Mouse (Mus musculus) fibroblast of lung, adult 2 months (primary cell): ENCODE measurements around the gene 9330159F19Rik.

ENCODE experiments used
- DNase-seq: peaks from one replicate; pipeline ENCODE4 v3.0.0-alpha.2; 2011; ENCODE audit warnings: low read depth

The 9330159F19Rik gene

GRCm38 (mm10) chr10:29211453-29211852 lies at the start of gene 9330159F19Rik:
Gene 9330159F19Rik, plus strand, starts transcription at chr10:29211606.
- DNase-seq, result no peak

DNA sequence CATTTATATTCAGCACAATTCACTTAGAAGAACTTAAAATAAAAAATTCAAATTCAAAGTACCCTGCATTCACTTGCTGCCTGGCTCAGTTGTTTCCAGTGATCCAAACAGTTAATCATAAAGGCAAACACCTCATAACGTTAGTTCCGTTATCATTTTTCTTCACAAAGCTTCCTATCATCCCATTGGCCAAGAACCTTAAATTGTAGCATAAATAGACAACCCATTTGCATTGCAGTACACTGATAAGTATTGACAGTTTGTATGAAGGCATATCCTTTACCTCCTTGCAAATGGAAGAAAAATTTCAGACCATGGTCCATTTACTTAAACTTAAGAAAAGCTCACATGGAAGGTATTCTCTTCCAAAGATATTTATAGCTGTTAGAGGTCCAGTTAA lies 49.7 kb upstream of the 9330159F19Rik start:
- no peak for DNase-seq

DNA sequence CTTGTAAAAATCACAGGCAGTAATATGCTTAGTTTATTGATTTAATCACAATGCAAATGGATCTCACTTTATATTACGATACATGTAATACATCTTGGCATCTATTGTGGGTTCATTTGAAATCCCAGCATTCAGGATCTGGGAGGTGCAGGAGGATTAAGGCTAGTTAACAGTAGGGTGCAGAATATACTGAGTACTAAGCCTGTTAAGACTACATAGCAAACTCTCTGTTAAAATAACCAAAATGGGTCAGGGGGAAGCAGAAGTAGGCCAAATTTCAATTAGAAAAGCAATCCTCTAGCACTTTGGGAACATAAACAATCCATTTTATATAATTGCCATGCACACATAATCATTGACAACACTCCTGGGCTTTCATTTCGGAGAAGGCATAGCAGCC lies 37.6 kb upstream of the 9330159F19Rik start:
- no peak for DNase-seq

GRCm38 (mm10) chr10:29175656-29176055 lies 35.8 kb upstream of the 9330159F19Rik start:
- no peak for DNase-seq

- no peak for DNase-seq
These were observed 34.5 kb upstream of the 9330159F19Rik start for GRCm38 (mm10) chr10:29176881-29177280.

DNA sequence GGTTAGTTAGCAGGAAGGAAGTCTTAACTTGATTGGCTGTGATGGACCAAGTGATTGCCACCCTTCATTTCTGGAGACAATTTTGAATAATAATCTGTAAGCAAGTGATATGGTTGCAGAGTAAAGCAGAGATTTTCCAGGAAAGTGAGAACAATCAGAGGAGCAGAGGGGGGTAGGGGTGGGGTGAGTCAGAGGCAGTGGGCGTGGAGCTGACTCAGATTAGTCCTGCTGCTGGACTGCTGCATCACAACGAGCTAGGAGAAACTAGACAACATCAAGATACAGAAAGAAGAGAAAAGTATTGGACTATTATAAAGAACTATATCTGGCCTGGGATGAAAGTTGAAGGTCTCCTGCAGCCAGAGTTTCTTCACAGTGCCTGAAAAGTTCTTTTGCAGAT lies 33.4 kb upstream of the 9330159F19Rik start:
- DNase-seq, result no peak

- no peak for DNase-seq
These were observed 31.2 kb upstream of the 9330159F19Rik start for GRCm38 (mm10) chr10:29180210-29180609.

GRCm38 (mm10) chr10:29181046-29181445 lies 30.4 kb upstream of the 9330159F19Rik start:
- no peak for DNase-seq

- no peak for DNase-seq
These were observed 17.6 kb upstream of the 9330159F19Rik start for GRCm38 (mm10) chr10:29193769-29194168.

DNA sequence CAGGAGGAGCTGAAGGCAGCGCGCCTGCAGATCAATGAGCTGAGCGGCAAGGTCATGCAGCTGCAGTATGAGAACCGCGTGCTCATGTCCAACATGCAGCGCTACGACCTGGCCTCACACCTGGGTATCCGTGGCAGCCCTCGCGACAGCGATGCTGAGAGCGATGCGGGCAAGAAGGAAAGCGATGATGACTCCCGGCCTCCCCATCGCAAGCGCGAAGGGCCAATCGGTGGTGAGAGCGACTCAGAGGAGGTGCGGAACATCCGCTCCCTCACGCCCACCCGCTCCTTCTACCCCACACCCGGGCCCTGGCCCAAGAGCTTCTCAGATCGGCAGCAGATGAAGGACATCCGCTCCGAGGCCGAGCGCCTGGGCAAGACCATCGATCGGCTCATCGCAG lies 14.6 kb upstream of the 9330159F19Rik start:
- DNase-seq, result no peak

DNA sequence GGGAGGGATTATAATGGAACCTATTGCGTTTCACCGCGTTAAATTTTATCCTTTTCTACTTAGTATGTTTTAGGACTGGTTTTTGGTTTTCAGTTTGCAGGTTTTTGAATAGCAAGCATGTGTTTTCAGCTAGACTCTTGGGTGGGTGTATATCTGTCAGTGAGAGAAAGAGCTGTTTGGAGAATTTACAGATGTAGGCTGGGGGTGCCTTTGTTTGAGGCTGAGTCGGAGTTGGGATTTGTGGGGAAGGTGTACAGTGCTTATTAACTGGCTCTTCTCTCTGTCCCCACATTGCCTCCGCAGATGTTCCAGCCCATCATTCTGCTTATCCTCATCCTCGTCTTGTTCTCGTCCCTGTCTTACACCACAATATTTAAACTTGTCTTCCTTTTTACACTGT lies 12.8 kb upstream of the 9330159F19Rik start, which contains the start of gene Gm49353:
Gene Gm49353, plus strand, starts transcription at position 313 of the 400 bp plus-strand sequence.
- no peak for DNase-seq

DNA sequence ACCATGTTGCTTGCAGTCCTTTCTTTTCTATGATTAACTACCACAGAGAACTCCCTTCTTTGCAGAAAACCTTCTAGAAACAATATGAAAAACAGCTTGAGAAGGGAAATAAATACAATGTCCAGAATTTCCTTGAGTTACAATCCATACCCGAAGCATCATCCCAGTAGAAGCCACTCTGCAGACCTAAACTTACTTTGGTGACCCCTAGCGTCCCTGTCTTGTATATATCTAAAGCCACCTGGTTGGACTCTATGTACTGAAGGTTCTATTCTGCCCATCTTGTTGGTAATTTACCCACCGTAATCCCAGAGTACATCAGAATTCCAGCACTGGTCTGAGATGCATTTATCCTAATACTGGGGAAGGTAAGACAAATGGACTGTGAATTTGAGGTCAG lies 11.6 kb upstream of the 9330159F19Rik start:
- no peak for DNase-seq

DNA sequence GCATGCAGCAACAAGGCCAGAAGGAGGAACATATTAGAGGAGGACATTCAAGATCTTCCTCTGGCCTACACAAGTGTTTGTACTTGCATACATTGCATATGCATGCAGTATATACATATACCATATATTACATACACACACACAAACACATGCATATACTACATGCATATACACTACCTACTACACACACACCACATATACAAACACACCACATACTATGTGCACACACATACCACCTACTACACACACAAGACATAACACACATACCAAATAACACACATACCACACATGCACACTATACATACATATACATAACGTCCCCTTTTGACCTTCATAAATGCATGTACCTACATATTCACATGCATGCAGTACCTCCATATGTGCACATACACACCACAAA lies 10.8 kb upstream of the 9330159F19Rik start:
- DNase-seq, result no peak

GRCm38 (mm10) chr10:29206730-29207129 lies 4.7 kb upstream of the 9330159F19Rik start:
- DNase-seq, result peak; percentile 22

DNA sequence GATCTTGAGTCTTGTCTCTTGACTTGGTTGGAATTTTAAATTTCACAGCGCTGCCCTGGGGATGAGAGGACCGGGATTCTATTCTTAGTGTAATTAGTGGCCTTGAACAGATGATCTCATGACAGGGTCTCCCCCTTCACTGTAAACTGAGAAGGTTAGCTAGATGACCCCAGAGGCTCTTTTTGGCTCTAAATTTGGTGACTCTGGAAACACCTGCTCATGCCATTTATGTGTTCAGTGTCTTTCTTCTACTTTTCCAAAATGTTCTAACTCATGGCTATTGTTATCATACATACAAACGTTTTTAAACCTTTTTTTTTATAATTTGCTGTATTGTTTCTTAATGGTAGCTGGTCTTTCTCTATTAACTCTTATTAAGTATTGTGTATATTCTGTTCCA lies 2.7 kb upstream of the 9330159F19Rik start:
- no peak for DNase-seq

GRCm38 (mm10) chr10:29213534-29214100 lies 2.2 kb downstream of the 9330159F19Rik start:
- no peak for DNase-seq

DNA sequence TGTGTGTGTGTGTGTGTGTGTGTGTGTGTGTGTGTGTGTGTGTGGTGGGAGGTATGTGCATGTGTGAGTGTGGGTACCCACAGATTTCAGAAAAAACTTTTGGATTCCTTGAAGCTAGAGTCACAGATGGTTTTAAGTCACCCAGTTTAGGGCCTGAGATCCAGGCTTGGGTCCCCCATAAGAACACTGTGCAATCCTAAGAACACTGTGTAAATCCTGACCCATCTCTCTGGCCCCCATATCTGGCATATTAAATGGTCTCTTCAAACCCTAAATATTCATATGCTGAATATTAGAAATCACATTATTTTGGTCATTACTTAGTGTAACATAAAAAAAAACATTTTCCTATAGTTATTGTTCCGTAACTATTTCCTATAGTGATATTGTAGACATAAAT lies 5.6 kb downstream of the 9330159F19Rik start:
- no peak for DNase-seq

DNA sequence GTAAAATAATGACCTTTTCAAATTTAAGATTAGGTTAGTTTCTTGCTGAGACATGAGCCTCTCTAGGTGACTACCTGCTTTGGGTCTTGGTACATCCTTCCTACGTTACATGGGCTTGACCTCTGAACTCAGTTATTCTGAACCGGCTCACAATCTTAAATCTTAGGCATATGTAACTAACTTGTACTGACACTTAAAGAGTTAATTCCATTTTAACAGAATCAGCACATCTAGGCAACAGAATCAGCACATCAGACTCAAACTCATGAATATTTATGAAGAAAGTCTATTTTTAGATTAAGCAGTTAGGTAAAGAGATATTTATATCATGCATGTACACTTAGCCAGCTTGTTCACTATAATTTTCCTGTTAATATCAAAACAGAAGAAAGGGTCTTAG lies 6.0 kb downstream of the 9330159F19Rik start:
- DNase-seq, result no peak

GRCm38 (mm10) chr10:29225329-29225728 lies 13.9 kb downstream of the 9330159F19Rik start:
- no peak for DNase-seq

GRCm38 (mm10) chr10:29231208-29231607 lies 19.8 kb downstream of the 9330159F19Rik start:
- DNase-seq, result no peak
